Mouse (Mus musculus) CH12.LX (cell line): ENCODE data around the gene Atp8b3. TPM values are rescaled to one million over a fixed set of nuclear protein-coding genes. Genes with fewer than 3 reads are reported as not detected.
A peak's percentile ranks its signal among the peaks of the same experiment; 100 is the strongest.

ENCODE experiments used
- DNase-seq: peaks from one replicate; pipeline ENCODE4 v3.0.0-alpha.2; 2013; ENCODE audit errors: extremely low read depth
- H3K27ac ChIP-seq: 2 replicates; pipeline ENCODE4 v1.5.1; 2012; ENCODE audit warnings: low read depth, mild to moderate bottlenecking, control low read depth, moderate library complexity; ENCODE audit not compliant: insufficient read depth
- H3K27me3 ChIP-seq: replicated peaks from 2 replicates; pipeline ENCODE3; 2012; ENCODE audit warnings: inconsistent platforms
- H3K36me3 ChIP-seq, 2 experiments: replicated peaks in 1 of 2; 2 replicates each; pipeline versions ENCODE3 to v1.6.1; 2012; ENCODE audit warnings: inconsistent platforms in 1 of 2, low read length in 1 of 2, mild to moderate bottlenecking in 1 of 2, mixed read lengths in 1 of 2, moderate library complexity in 1 of 2; ENCODE audit not compliant: control insufficient read depth in 1 of 2, insufficient read depth in 1 of 2
- H3K4me1 ChIP-seq, 2 experiments: 2 replicates each; pipeline ENCODE4 v1.6.1; 2012; ENCODE audit warnings: inconsistent platforms in 1 of 2, moderate library complexity in 1 of 2; ENCODE audit not compliant: insufficient read depth in 2 of 2, control insufficient read depth in 1 of 2
- H3K4me2 ChIP-seq: 2 replicates; pipeline ENCODE4 v1.6.1; 2012; ENCODE audit warnings: low read depth, mild to moderate bottlenecking, control low read depth; ENCODE audit not compliant: poor library complexity, insufficient read depth, severe bottlenecking
- H3K4me3 ChIP-seq, 3 experiments: fragments of 150-350 bp in 1 of 3; sonication (generic) in 1 of 3; replicated peaks in 1 of 3; 2 replicates each; pipeline versions ENCODE3 to v1.5.1; 2011 to 2012; ENCODE audit warnings: low read depth in 2 of 3, low read length in 2 of 3, mild to moderate bottlenecking in 2 of 3, moderate library complexity in 2 of 3, control low read depth in 1 of 3, improper control_type of control experiment in 1 of 3, inconsistent platforms in 1 of 3, mixed read lengths in 1 of 3; ENCODE audit not compliant: poor library complexity in 1 of 3
- H3K79me2 ChIP-seq: replicated peaks from 2 replicates; pipeline ENCODE4 v1.6.1; 2012; ENCODE audit warnings: mild to moderate bottlenecking, moderate library complexity; ENCODE audit not compliant: control insufficient read depth, poor library complexity, insufficient read depth, severe bottlenecking; ENCODE audit errors: extremely low read depth
- H3K9ac ChIP-seq: 2 replicates; pipeline ENCODE4 v1.6.1; 2012; ENCODE audit warnings: low read depth, mild to moderate bottlenecking, control low read depth, moderate library complexity; ENCODE audit not compliant: insufficient read depth
- H3K9me3 ChIP-seq: replicated peaks from 2 replicates; pipeline ENCODE3; 2012; ENCODE audit warnings: low read length, inconsistent platforms, mixed read lengths
- BHLHE40 ChIP-seq: IDR thresholded peaks from 2 replicates; pipeline ENCODE4 v1.6.1; 2011; ENCODE audit warnings: mild to moderate bottlenecking, low read depth, low read length, improper control_type of control experiment
- CHD1 ChIP-seq: IDR thresholded peaks from 2 replicates; pipeline ENCODE4 v1.6.1; 2012; ENCODE audit warnings: low read depth, low read length, improper control_type of control experiment, inconsistent platforms
- CHD2 ChIP-seq: IDR thresholded peaks from 2 replicates; pipeline ENCODE4 v1.6.1; 2011; ENCODE audit warnings: low read length, improper control_type of control experiment
- CTCF ChIP-seq, 2 experiments: IDR thresholded peaks in 1 of 2; conservative IDR thresholded peaks in 1 of 2; 2 replicates each; pipeline ENCODE4 v1.5.1; 2011 to 2012; ENCODE audit warnings: low read depth in 2 of 2, low read length in 2 of 2, improper control_type of control experiment in 1 of 2, inconsistent platforms in 1 of 2, mild to moderate bottlenecking in 1 of 2, moderate library complexity in 1 of 2
- EP300 ChIP-seq: IDR thresholded peaks from 2 replicates; pipeline ENCODE4 v1.6.1; 2011; ENCODE audit warnings: low read length, improper control_type of control experiment
- ETS1 ChIP-seq: conservative IDR thresholded peaks from 2 replicates; pipeline ENCODE4 v1.6.1; 2012; ENCODE audit warnings: low read depth, mild to moderate bottlenecking, inconsistent platforms, low read length, improper control_type of control experiment, moderate library complexity
- HCFC1 ChIP-seq: IDR thresholded peaks from 2 replicates; pipeline ENCODE4 v1.6.1; 2012; ENCODE audit warnings: low read depth, mild to moderate bottlenecking, inconsistent platforms, low read length, improper control_type of control experiment
- IRF4 ChIP-seq: IDR thresholded peaks from 2 replicates; pipeline ENCODE4 v1.6.1; 2014; ENCODE audit warnings: low read depth, mild to moderate bottlenecking, inconsistent platforms, low read length, improper control_type of control experiment
- JUN ChIP-seq: IDR thresholded peaks from 2 replicates; pipeline ENCODE4 v1.6.1; 2011; ENCODE audit warnings: low read depth, mild to moderate bottlenecking, low read length, improper control_type of control experiment, moderate library complexity; ENCODE audit not compliant: insufficient read depth
- JUND ChIP-seq: conservative IDR thresholded peaks from 2 replicates; pipeline ENCODE4 v1.6.1; 2011; ENCODE audit warnings: low read depth, low read length, improper control_type of control experiment
- KAT2A ChIP-seq: IDR thresholded peaks from 2 replicates; pipeline ENCODE4 v1.6.1; 2012; ENCODE audit warnings: low read length, improper control_type of control experiment, inconsistent platforms; ENCODE audit not compliant: insufficient replicate concordance
- MAX ChIP-seq: IDR thresholded peaks from 2 replicates; pipeline ENCODE4 v1.6.1; 2011; ENCODE audit warnings: low read length, improper control_type of control experiment
- MAZ ChIP-seq: IDR thresholded peaks from 2 replicates; pipeline ENCODE4 v1.6.1; 2012; ENCODE audit warnings: low read depth, mild to moderate bottlenecking, inconsistent platforms, low read length, improper control_type of control experiment, moderate library complexity
- MEF2A ChIP-seq: IDR thresholded peaks from 2 replicates; pipeline ENCODE4 v1.6.1; 2014; ENCODE audit warnings: low read depth, mild to moderate bottlenecking, inconsistent platforms, low read length, improper control_type of control experiment, borderline replicate concordance
- NRF1 ChIP-seq: IDR thresholded peaks from 2 replicates; pipeline ENCODE4 v1.6.1; 2014; ENCODE audit warnings: low read depth, mild to moderate bottlenecking, inconsistent platforms, low read length, improper control_type of control experiment, moderate library complexity
- PAX5 ChIP-seq: IDR thresholded peaks from 2 replicates; pipeline ENCODE4 v1.6.1; 2012; ENCODE audit warnings: low read length, inconsistent platforms, mixed read lengths
- POLR2AphosphoS2 ChIP-seq: IDR thresholded peaks from 2 replicates; pipeline ENCODE4 v1.6.1; 2011; ENCODE audit warnings: low read depth, low read length, improper control_type of control experiment
- RAD21 ChIP-seq: IDR thresholded peaks from 2 replicates; pipeline ENCODE4 v1.6.1; 2011; ENCODE audit warnings: low read depth, mild to moderate bottlenecking, low read length, improper control_type of control experiment, moderate library complexity
- RCOR1 ChIP-seq: conservative IDR thresholded peaks from 2 replicates; pipeline ENCODE4 v1.6.1; 2012; ENCODE audit warnings: low read depth, mild to moderate bottlenecking, inconsistent platforms, low read length, improper control_type of control experiment
- SIN3A ChIP-seq: IDR thresholded peaks from 2 replicates; pipeline ENCODE4 v1.6.1; 2012; ENCODE audit warnings: low read length, improper control_type of control experiment, inconsistent platforms
- SMC3 ChIP-seq: IDR thresholded peaks from 2 replicates; pipeline ENCODE4 v1.6.1; 2011; ENCODE audit warnings: low read depth, low read length, improper control_type of control experiment
- TBP ChIP-seq: conservative IDR thresholded peaks from 2 replicates; pipeline ENCODE4 v1.6.1; 2011; ENCODE audit warnings: low read depth, low read length, improper control_type of control experiment
- TCF12 ChIP-seq: IDR thresholded peaks from 2 replicates; pipeline ENCODE4 v1.6.1; 2014; ENCODE audit warnings: low read depth, mild to moderate bottlenecking, inconsistent platforms, low read length, improper control_type of control experiment
- UBTF ChIP-seq: IDR thresholded peaks from 2 replicates; pipeline ENCODE4 v1.6.1; 2012; ENCODE audit warnings: low read depth, mild to moderate bottlenecking, inconsistent platforms, low read length, improper control_type of control experiment, moderate library complexity
- USF1 ChIP-seq: IDR thresholded peaks from 2 replicates; pipeline ENCODE4 v1.6.1; 2014; ENCODE audit warnings: low read depth, mild to moderate bottlenecking, inconsistent platforms, low read length, improper control_type of control experiment
- USF2 ChIP-seq: conservative IDR thresholded peaks from 2 replicates; pipeline ENCODE4 v1.6.1; 2011; ENCODE audit warnings: low read depth, low read length, improper control_type of control experiment
- ZC3H11A ChIP-seq: IDR thresholded peaks from 2 replicates; pipeline ENCODE4 v1.6.1; 2012; ENCODE audit warnings: low read depth, mild to moderate bottlenecking, inconsistent platforms, low read length, improper control_type of control experiment
- ZKSCAN1 ChIP-seq: IDR thresholded peaks from 2 replicates; pipeline ENCODE4 v1.6.1; 2012; ENCODE audit warnings: low read depth, inconsistent platforms, low read length, improper control_type of control experiment, borderline replicate concordance
- ZMIZ1 ChIP-seq: IDR thresholded peaks from 2 replicates; pipeline ENCODE4 v1.6.1; 2012; ENCODE audit warnings: low read depth, mild to moderate bottlenecking, inconsistent platforms, low read length, improper control_type of control experiment
- dilution Hi-C: fragments of 300-500 bp; cut with MboI; formaldehyde crosslinking; loops from 2 replicates; pipeline ENCODE4 v1.14.3; 2020; ENCODE audit warnings: low sequenced_read_pairs; ENCODE audit not compliant: extremely low pct_unique_long_range_greater_than_20kb, extremely low pct_ligation_motif_present
- in situ Hi-C: fragments of 300-500 bp; cut with MboI; formaldehyde crosslinking; loops from 3 replicates; pipeline ENCODE4 v1.14.3; 2019; ENCODE audit warnings: low sequenced_read_pairs, low pct_ligation_motif_present, low pct_unique_long_range_greater_than_20kb, mixed read lengths
- polyA plus RNA-seq: library from polyadenylated mRNA; unstranded; fragments of >175 nt; gene quantifications from 2 replicates; pipeline ENCODE4 v1.2.1, GENCODE M21; 2012; ENCODE audit warnings: low read depth; ENCODE audit not compliant: insufficient read length
- total RNA-seq, 2 experiments: library from RNA; depleted of rRNA; stranded (reverse); fragments of 300-350 nt in 1 of 2; fragments of >200 nt in 1 of 2; gene quantifications; 2 replicates each; pipeline ENCODE4 v1.2.3; 2012 to 2014

Gene Atp8b3
- total and polyA plus RNA-seq, 3 experiments, result 0.08 to 0.27 (median 0.21) TPM

DNA sequence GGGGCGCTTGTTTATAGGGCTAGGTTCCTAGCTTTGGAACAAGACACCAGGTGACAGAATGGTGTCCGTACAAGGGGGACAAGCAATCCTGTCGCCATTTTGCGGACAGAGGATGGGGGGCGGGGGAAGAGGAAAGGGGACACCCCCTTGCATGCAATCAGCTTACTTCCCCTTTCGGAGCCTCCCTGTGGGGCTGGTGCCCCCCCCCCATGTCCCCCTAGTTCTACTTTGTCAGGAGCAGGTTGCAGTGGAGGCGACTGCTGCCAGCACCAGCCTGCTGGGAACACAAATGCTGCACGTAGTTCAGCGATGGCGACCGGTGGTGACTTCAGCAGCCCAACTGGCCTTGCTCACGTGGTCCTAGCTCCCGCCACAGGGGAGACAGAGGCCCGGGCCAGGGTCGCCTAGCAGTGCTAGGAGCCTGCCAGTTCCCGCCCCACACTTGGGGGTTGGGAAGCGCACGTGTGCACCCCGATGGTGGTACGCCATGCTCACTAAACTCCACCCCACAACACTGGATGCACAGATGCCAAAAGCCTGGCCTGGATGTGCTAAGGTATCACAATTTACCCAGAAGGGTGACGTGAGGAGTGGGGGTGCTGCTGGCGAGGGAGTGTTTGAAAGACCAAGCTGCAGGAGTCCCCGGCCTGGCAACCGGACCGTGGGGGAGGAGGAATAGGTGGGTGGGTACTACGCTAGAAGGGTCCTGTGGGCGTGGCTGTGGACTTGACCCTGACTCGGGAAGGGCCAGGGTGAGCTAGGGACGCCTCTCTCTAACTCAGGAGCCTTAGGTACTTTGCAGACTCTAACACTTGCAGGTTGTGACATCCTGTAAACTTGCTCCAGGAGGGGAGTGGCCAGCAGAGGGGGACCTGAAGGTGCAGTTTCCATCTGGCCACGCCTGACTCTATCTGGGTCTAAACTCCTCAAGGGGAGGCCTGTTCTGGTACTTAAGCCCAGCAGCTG, 32.2 kb upstream of the Atp8b3 start (continued):
- TF ChIP-seq TBP (0 out of 2 replicates have a peak, but pooled peaks have one; percentile 39), USF2 (no peak), MAZ (peak; percentile 69), SMC3 (no peak), RCOR1 (no peak), PAX5 (no peak), CHD2 (no peak), JUND (no peak), ZC3H11A (no peak), NRF1 (peak; percentile 10; the same call in 1 of the 2 replicates), CHD1 (peak; percentile 2; the same call in 1 of the 2 replicates), ZMIZ1 (no peak), SIN3A (peak; percentile 5), IRF4 (peak; percentile 73), RAD21 (no peak), UBTF (no peak), MAX (peak; percentile 76), KAT2A (no peak), EP300 (0 out of 2 replicates have a peak, but pooled peaks have one; percentile 13)

GRCm38 (mm10) chr10:80570419-80570818, 31.5 kb upstream of the Atp8b3 start:
- Histone ChIP-seq H3K36me3 (peaks cover 16 to 53% of the 10 kb centered on the region in 2 experiments), H3K4me2 (peak overlapping the region; percentile 89), H3K4me1 (peaks cover 19 to 65% of the 10 kb centered on the region in 2 experiments), H3K27ac (peak overlapping the region; percentile 95), H3K4me3 (peak overlapping the region; percentile 49 to 75 (median 60)), H3K9ac (peak overlapping the region; percentile 94), H3K27me3 (no peaks in the 10 kb centered on the region), H3K79me2 (peaks cover 59% of the 10 kb centered on the region), H3K9me3 (no peaks in the 10 kb centered on the region)
- peak; percentile 29 for DNase-seq
- TF ChIP-seq CHD1, result peak; percentile 49; the same call in 1 of the 2 replicates
- TF ChIP-seq ZMIZ1, result no peak
- TF ChIP-seq USF1, result no peak
- TF ChIP-seq PAX5, result no peak
- TF ChIP-seq RCOR1, result no peak
- no peak for TF ChIP-seq TBP
- TF ChIP-seq RAD21, result no peak
- 0 out of 2 replicates have a peak, but pooled peaks have one; percentile 13 for TF ChIP-seq NRF1
- TF ChIP-seq CTCF (conservative IDR thresholded peaks at IDR 0.05 in 1 of 2, IDR thresholded peaks at IDR 0.05 in 1 of 2; ENCODE audit: low read depth in 2 of 2, low read length in 2 of 2), result no peak
- TF ChIP-seq HCFC1, result no peak
- TF ChIP-seq ETS1, result no peak
- no peak for TF ChIP-seq IRF4
- no peak for TF ChIP-seq USF2
- TF ChIP-seq KAT2A, result no peak
- no peak for TF ChIP-seq EP300
- TF ChIP-seq CHD2, result no peak
- TF ChIP-seq MEF2A, result 0 out of 2 replicates have a peak, but pooled peaks have one; percentile 18
- TF ChIP-seq JUND, result no peak
- no peak for TF ChIP-seq BHLHE40
- no peak for TF ChIP-seq JUN
- no peak for TF ChIP-seq ZKSCAN1
- no peak for TF ChIP-seq POLR2AphosphoS2
- TF ChIP-seq TCF12, result no peak
- in situ Hi-C loops, result no loop called here
- dilution Hi-C loops, result no loop called here
